Mouse (Mus musculus) embryonic facial prominence, embryonic 11.5 days (tissue): ENCODE measurements around the gene Trpm5. TPM values are rescaled to one million over a fixed set of nuclear protein-coding genes. Genes with fewer than 3 reads are reported as not detected.

ENCODE experiments used
- ATAC-seq: fragments of 200-750 bp; cut with Nextera tagmentation; replicated peaks from 2 replicates; pipeline ENCODE4 v1.8.0; 2017; ENCODE audit warnings: low read depth; ENCODE audit not compliant: insufficient number of reproducible peaks, low FRiP score, low TSS enrichment
- DNase-seq: peaks from one replicate; pipeline ENCODE4 v3.0.0-alpha.2; 2015; ENCODE audit warnings: low spot score
- H3K27ac ChIP-seq: fragments of 300-500 bp; sonication (generic); replicated peaks from 2 replicates; pipeline ENCODE4 v1.5.1; 2014; ENCODE audit warnings: mild to moderate bottlenecking, low read depth, low read length, control low read depth
- H3K27me3 ChIP-seq: fragments of 300-500 bp; sonication (generic); 2 replicates; pipeline ENCODE4 v1.6.1; 2014; ENCODE audit warnings: mild to moderate bottlenecking, low read length, moderate library complexity, mixed read lengths; ENCODE audit not compliant: control insufficient read depth, insufficient read depth
- H3K36me3 ChIP-seq: fragments of 300-500 bp; sonication (generic); replicated peaks from 2 replicates; pipeline ENCODE4 v1.6.1; 2014; ENCODE audit warnings: low read depth, mild to moderate bottlenecking, low read length, moderate library complexity, mixed read lengths; ENCODE audit not compliant: control insufficient read depth, insufficient read depth
- H3K4me1 ChIP-seq: fragments of 300-500 bp; sonication (generic); 2 replicates; pipeline ENCODE4 v1.6.1; 2014; ENCODE audit warnings: low read length, mixed read lengths; ENCODE audit not compliant: control insufficient read depth, insufficient read depth
- H3K4me2 ChIP-seq: fragments of 300-500 bp; sonication (generic); 2 replicates; pipeline ENCODE4 v1.6.1; 2014; ENCODE audit warnings: low read depth, mild to moderate bottlenecking, control low read depth, low read length, moderate library complexity
- H3K4me3 ChIP-seq: fragments of 300-500 bp; sonication (generic); 2 replicates; pipeline ENCODE4 v1.5.1; 2014; ENCODE audit warnings: low read depth, low read length, control low read depth
- H3K9ac ChIP-seq: fragments of 300-500 bp; sonication (generic); replicated peaks from 2 replicates; pipeline ENCODE4 v1.6.1; 2014; ENCODE audit warnings: mild to moderate bottlenecking, control low read depth, low read length
- H3K9me3 ChIP-seq: fragments of 300-500 bp; sonication (generic); replicated peaks from 2 replicates; pipeline ENCODE4 v1.6.1; 2016; ENCODE audit warnings: mild to moderate bottlenecking, low read length, inconsistent platforms, mixed read lengths; ENCODE audit not compliant: control insufficient read depth
- polyA plus RNA-seq: library from polyadenylated mRNA; unstranded; fragments of >200 nt; fragmentation: Nextera tagmentation; extraction: Ambion mirVana; gene quantifications from 2 replicates; pipeline ENCODE4 v1.2.1, GENCODE M21; 2014

The Trpm5 gene
- polyA plus RNA-seq, 1 experiment from 2014 or later, result 1.1 TPM

DNA sequence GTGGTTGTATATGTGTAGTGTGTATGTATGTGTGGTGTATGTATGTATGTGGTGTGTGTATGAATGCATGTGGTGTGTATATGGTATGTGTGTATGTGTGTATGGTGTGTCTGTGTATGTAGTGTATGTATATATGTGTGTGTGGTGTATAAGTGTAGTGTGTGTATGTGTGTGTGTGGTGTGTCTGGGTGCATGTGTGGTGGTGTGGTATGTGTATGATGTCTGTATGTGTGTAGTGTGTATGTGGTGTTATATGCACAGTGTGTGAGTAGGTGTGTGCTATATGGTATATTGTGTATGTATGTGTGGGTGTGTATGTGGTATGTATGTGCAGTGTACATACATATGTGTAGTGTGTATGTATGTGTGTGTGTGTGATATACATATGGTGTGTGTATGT, 74.4 kb downstream of the Trpm5 start:
- Histone ChIP-seq H3K9me3 (no peaks in the 10 kb centered on the region), H3K27ac (no peak overlapping the region), H3K4me3 (no peak overlapping the region), H3K4me2 (no peak overlapping the region), H3K4me1 (no peaks in the 10 kb centered on the region), H3K27me3 (no peaks in the 10 kb centered on the region), H3K9ac (no peak overlapping the region), H3K36me3 (no peaks in the 10 kb centered on the region)
- no peak; the same call in 1 of the 2 replicates for ATAC-seq
- DNase-seq, result no peak

Other genes starting within 250 kb of the Trpm5 start
- gene Th, start 163.5 kb downstream of the Trpm5 start, polyA plus RNA-seq, result 2.8 and 4.7 TPM in 2 replicates
- 0.56 and 0.94 TPM in 2 replicates for gene Ascl2, start 125.4 kb downstream of the Trpm5 start, polyA plus RNA-seq
- gene Tspan32, start 89.6 kb downstream of the Trpm5 start, polyA plus RNA-seq, result 4.0 and 4.8 TPM in 2 replicates
- 286 and 304 TPM in 2 replicates for gene Cd81, start 41.9 kb downstream of the Trpm5 start, polyA plus RNA-seq
- 59.8 and 65.2 TPM in 2 replicates for gene Tssc4, start 25.4 kb downstream of the Trpm5 start, polyA plus RNA-seq
- 0.81 and 1.5 TPM in 2 replicates for gene Kcnq1, start 11.7 kb upstream of the Trpm5 start, polyA plus RNA-seq